Mouse (Mus musculus): Measurements from ENCODE around the gene Atp1a1. TPM values are rescaled to one million over a fixed set of nuclear protein-coding genes. Genes with fewer than 3 reads are reported as not detected.

Gene Atp1a1
- polyA plus RNA-seq, 1 experiment, result 73.9 TPM

DNA sequence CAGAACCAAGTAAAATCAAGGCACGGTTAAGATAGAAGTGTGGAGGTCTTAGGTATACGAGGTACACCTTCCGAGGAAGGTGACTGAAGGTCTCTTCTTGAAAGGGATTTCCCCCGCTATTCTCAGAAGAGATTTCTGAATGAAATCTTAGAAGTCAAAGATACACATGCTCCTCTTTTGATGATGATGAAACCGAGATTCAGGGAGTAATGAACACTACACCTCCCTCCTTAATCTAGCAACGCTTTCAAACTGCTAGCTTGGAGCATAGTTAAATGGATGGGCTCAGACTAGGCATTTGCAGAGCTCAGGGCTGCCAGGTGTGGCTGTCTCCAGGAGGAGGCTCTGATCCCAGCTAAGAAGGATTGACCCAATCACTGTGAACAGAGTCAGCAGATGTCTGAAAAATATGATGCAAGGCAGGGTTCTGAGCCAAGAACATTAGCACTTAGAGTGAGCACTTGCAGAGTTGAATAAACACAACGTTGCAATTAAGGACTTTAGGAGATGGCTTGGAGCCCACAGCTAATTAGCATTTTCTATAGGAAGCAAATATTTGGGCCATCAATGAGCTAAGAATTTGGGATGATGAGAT, 2.5 kb upstream of the Atp1a1 start:
- Histone ChIP-seq H3K4me3 (replicated peaks; ENCODE audit: control insufficient read depth, low read depth, low read length) (no peak overlapping the region), H3K4me1 (ENCODE audit: control insufficient read depth, insufficient read depth, low read length) (no peaks in the 10 kb centered on the region; the same call in 1 of the 2 replicates), H3K27ac (ENCODE audit: control insufficient read depth, insufficient read depth, low read depth, low read length, poor library complexity) (no peak overlapping the region)
- no peak for TF ChIP-seq CTCF (IDR thresholded peaks at IDR 0.05; ENCODE audit: control insufficient read depth, insufficient read depth, low read length)
- TF ChIP-seq POLR2A (IDR thresholded peaks at IDR 0.05; ENCODE audit: borderline replicate concordance, control insufficient read depth, low read depth, low read length), result no peak
- WGBS, result 80% methylated on average over 7 of the region's 7 CpGs

DNA sequence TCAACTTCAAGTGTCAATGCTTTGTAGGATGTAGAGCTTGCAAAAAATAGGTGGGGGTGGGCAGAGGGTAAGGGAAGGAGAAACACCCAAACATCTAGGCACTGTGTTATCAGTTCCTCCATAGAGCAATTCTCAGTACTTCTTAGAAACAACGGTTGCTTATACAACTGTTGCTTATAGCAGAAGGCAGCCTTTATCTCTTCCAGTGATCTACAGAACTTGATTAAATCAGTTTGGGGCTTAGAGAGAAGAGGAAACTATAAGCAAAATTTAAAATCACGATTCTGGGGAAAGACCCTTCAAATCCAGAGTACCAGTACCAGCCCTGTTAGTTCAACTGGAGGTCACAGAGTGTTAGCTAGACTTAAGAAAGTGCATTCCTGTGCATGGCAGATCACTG, 1.2 kb upstream of the Atp1a1 start:
- WGBS, result 3% methylated on average over 2 of the region's 2 CpGs
- no peaks in the 10 kb centered on the region; the same call in 1 of the 2 replicates for H3K4me1 ChIP-seq (ENCODE audit: control insufficient read depth, insufficient read depth, low read length)

GRCm38 (mm10) chr3:101605291-101605690, 807 bp upstream of the Atp1a1 start:
- WGBS, result 27% methylated on average over 5 of the region's 5 CpGs
- Histone ChIP-seq H3K4me1 (ENCODE audit: control insufficient read depth, insufficient read depth, low read length) (no peaks in the 10 kb centered on the region; the same call in 1 of the 2 replicates), H3K4me3 (replicated peaks; ENCODE audit: control insufficient read depth, low read depth, low read length) (no peak overlapping the region), H3K27ac (ENCODE audit: control insufficient read depth, insufficient read depth, low read depth, low read length, poor library complexity) (no peak overlapping the region)
- TF ChIP-seq CTCF (IDR thresholded peaks at IDR 0.05; ENCODE audit: control insufficient read depth, insufficient read depth, low read length) (no peak), POLR2A (IDR thresholded peaks at IDR 0.05; ENCODE audit: borderline replicate concordance, control insufficient read depth, low read depth, low read length) (no peak)

More for the DNA sequence above, 1.2 kb upstream of the Atp1a1 start:
- TF ChIP-seq POLR2A (IDR thresholded peaks at IDR 0.05; ENCODE audit: borderline replicate concordance, control insufficient read depth, low read depth, low read length) (no peak), CTCF (IDR thresholded peaks at IDR 0.05; ENCODE audit: control insufficient read depth, insufficient read depth, low read length) (no peak)
- Histone ChIP-seq H3K4me3 (replicated peaks; ENCODE audit: control insufficient read depth, low read depth, low read length) (no peak overlapping the region), H3K27ac (ENCODE audit: control insufficient read depth, insufficient read depth, low read depth, low read length, poor library complexity) (no peak overlapping the region)

DNA sequence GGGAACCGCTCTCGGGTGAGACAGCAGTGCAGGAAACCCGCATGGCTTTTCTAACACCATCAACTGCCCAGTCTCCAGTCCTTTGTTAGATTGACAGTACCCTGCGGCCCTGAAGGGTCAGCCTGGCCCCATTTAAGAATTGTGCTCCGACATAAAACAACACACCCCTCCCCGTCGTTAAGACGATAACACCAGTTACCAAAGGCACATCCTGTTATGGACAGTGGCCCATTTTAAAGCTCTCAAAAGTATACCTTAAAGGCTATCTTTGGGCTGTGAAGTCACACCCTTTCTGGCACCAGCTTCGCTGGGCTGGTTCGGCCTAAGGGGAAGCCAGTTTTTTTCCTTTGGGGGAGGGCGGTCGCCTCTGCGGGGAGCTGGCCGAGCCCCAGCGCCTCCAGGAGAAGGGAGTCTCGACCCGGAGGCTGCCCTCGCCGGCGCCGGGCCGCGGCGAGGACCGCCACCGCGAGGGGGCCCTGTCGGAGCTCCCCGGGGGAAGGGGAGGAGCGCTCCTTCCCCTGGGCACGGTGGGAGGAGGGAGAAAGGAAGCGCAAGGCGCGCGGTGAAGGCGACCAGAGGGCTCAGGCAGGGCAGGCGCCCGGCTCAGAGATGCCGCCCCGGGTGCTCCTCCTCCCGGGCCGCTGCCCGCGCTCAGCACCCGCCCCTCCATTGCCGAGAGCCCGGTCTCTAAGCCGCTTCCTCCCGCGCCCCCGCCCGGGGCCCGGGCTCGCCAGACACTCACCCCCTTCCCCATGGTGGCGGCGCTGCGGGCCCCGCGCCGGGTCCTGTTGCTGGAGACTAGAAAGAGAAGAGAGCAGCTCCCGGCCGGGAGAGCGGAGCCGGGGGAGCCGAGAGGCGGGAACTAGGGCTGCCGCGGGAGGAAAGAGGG, 579 bp downstream of the Atp1a1 start:
- under 1% methylated on average over 62 of the region's 68 CpGs for WGBS
- TF ChIP-seq POLR2A (IDR thresholded peaks at IDR 0.05; ENCODE audit: borderline replicate concordance, control insufficient read depth, low read depth, low read length) (peak; percentile 69; the same call in 1 of the 2 replicates), CTCF (IDR thresholded peaks at IDR 0.05; ENCODE audit: control insufficient read depth, insufficient read depth, low read length) (peak; percentile 40; the same call in 1 of the 2 replicates)
- H3K27ac ChIP-seq (ENCODE audit: control insufficient read depth, insufficient read depth, low read depth, low read length, poor library complexity), result peak overlapping the region; percentile 94
- no peaks in the 10 kb centered on the region; the same call in 1 of the 2 replicates for H3K4me1 ChIP-seq (ENCODE audit: control insufficient read depth, insufficient read depth, low read length)
- H3K4me3 ChIP-seq (replicated peaks; ENCODE audit: control insufficient read depth, low read depth, low read length), result peak overlapping the region; percentile 59

DNA sequence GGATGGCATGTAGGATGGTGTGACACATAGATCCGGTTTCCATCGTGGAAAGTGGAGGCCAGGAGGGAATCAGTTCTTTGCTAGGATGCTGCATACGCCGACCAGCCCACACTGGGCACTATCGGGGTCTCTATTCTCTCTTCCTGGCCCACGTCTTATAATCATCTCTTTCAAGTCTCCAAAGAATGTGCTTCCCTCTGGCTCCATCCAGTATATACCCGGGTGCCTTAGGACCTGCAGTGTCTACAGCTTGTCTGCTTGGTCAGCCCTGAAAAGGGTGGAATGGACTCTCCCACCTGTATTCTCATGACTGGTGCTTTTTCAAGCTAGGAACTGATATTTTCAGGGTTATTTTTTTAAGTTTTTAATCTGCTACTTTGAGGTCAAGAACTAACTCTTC, 1.3 kb downstream of the Atp1a1 start:
- H3K27ac ChIP-seq (ENCODE audit: control insufficient read depth, insufficient read depth, low read depth, low read length, poor library complexity), result no peak overlapping the region
- WGBS, result 51% methylated on average over 7 of the region's 7 CpGs
- H3K4me1 ChIP-seq (ENCODE audit: control insufficient read depth, insufficient read depth, low read length), result no peaks in the 10 kb centered on the region; the same call in 1 of the 2 replicates
- H3K4me3 ChIP-seq (replicated peaks; ENCODE audit: control insufficient read depth, low read depth, low read length), result peak overlapping the region; percentile 59
- TF ChIP-seq CTCF (IDR thresholded peaks at IDR 0.05; ENCODE audit: control insufficient read depth, insufficient read depth, low read length) (no peak), POLR2A (IDR thresholded peaks at IDR 0.05; ENCODE audit: borderline replicate concordance, control insufficient read depth, low read depth, low read length) (no peak)

DNA sequence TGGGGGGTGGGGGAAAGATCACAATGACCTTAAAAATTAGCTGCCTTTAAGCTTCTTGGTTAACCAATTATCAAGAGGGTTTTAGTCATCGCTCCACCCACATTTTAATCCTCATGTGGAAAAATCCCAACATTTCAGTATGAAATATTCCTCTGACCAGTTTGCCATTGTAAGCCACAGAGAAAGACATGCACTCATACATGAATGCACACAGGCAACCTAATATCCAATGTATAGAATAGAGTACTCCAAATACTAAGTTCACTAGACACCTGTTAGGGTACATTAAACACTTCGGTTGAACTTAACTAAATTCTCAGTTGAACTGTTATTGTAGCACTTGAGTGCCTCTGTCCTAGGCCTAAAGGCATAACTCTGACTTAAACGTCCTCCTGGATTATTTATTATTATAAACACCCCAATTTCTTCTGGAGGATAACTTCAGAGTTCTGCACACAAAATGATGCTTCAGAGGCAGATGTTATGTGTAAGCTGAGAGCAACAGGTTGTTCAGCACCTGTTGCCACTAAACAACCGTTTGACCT, 1.9 kb downstream of the Atp1a1 start:
- H3K4me1 ChIP-seq (ENCODE audit: control insufficient read depth, insufficient read depth, low read length), result no peaks in the 10 kb centered on the region; the same call in 1 of the 2 replicates
- no peak overlapping the region for H3K4me3 ChIP-seq (replicated peaks; ENCODE audit: control insufficient read depth, low read depth, low read length)
- TF ChIP-seq CTCF (IDR thresholded peaks at IDR 0.05; ENCODE audit: control insufficient read depth, insufficient read depth, low read length) (no peak), POLR2A (IDR thresholded peaks at IDR 0.05; ENCODE audit: borderline replicate concordance, control insufficient read depth, low read depth, low read length) (no peak)
- H3K27ac ChIP-seq (ENCODE audit: control insufficient read depth, insufficient read depth, low read depth, low read length, poor library complexity), result no peak overlapping the region
- 75% methylated on average over 4 of the region's 4 CpGs for WGBS

- WGBS, result 83% methylated on average over 4 of the region's 4 CpGs
- no peak for TF ChIP-seq POLR2A (IDR thresholded peaks at IDR 0.05; ENCODE audit: borderline replicate concordance, control insufficient read depth, low read depth, low read length)
- no peak for TF ChIP-seq CTCF (IDR thresholded peaks at IDR 0.05; ENCODE audit: control insufficient read depth, insufficient read depth, low read length)
- H3K27ac ChIP-seq (ENCODE audit: control insufficient read depth, insufficient read depth, low read depth, low read length, poor library complexity), result no peak overlapping the region
- no peak overlapping the region for H3K4me3 ChIP-seq (replicated peaks; ENCODE audit: control insufficient read depth, low read depth, low read length)
- H3K4me1 ChIP-seq (ENCODE audit: control insufficient read depth, insufficient read depth, low read length), result no peaks in the 10 kb centered on the region; the same call in 1 of the 2 replicates
Observed at GRCm38 (mm10) chr3:101601687-101602086, 2.8 kb downstream of the Atp1a1 start.

DNA sequence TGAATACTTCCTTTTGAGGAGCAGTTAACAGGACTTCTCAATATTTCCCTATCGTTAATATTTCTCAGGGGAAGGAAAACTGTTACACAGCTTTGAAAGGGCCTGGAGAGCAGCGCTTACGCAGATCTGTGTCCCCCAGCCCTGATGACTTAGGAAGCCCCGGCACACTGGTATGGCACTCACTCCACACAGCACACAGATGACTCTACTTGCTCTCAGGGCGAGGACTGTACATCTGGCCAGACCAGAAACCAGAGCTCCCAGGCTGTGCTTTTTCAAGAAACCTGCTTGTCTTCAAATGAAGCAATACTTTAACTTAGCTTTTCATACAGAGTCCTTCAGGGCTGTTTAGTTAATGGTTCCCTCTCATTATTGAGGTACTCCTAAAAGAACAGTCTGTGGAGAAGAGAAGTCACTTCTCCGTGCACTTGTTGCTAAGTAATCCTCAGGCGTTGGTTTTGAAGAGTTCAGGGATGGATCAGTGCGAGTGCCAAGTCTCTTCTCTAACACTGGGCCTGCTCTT, 3.4 kb downstream of the Atp1a1 start:
- WGBS, result 76% methylated on average over 8 of the region's 8 CpGs
- H3K4me3 ChIP-seq (replicated peaks; ENCODE audit: control insufficient read depth, low read depth, low read length), result no peak overlapping the region
- no peak for TF ChIP-seq POLR2A (IDR thresholded peaks at IDR 0.05; ENCODE audit: borderline replicate concordance, control insufficient read depth, low read depth, low read length)
- TF ChIP-seq CTCF (IDR thresholded peaks at IDR 0.05; ENCODE audit: control insufficient read depth, insufficient read depth, low read length), result no peak
- H3K4me1 ChIP-seq (ENCODE audit: control insufficient read depth, insufficient read depth, low read length), result peaks cover 2% of the 10 kb centered on the region; the same call in 1 of the 2 replicates
- H3K27ac ChIP-seq (ENCODE audit: control insufficient read depth, insufficient read depth, low read depth, low read length, poor library complexity), result no peak overlapping the region

Data from bone marrow, adult 2 months (tissue).